Mouse (Mus musculus): ENCODE results near the gene Trim61. TPM values are rescaled to one million over a fixed set of nuclear protein-coding genes. Genes with fewer than 3 reads are reported as not detected.

Gene Trim61
- polyA plus RNA-seq, 1 experiment from 2014 or later = not detected

Other genes with a start within 250 kb of the Trim61 start
- gene Klhl2, start 168.5 kb downstream of the Trim61 start, polyA plus RNA-seq (2016; fragmentation: Nextera tagmentation; extraction: Ambion mirVana) = 6.9 and 8.2 TPM in 2 replicates
- 18.1 TPM in 2 replicates for gene Tmem192, start 71.3 kb downstream of the Trim61 start, polyA plus RNA-seq (2016; fragmentation: Nextera tagmentation; extraction: Ambion mirVana)
- gene Trim75, start 30.7 kb downstream of the Trim61 start, polyA plus RNA-seq (2016; fragmentation: Nextera tagmentation; extraction: Ambion mirVana) = not detected in 2 replicates
- gene Trim60, start 61 bp upstream of the Trim61 start, polyA plus RNA-seq (2016; fragmentation: Nextera tagmentation; extraction: Ambion mirVana) = not detected in 2 replicates
- gene Apela, start 18.8 kb upstream of the Trim61 start, polyA plus RNA-seq (2016; fragmentation: Nextera tagmentation; extraction: Ambion mirVana) = 0.74 and 0.88 TPM in 2 replicates
- not detected in 2 replicates for gene Gm10663, start 56.5 kb upstream of the Trim61 start, polyA plus RNA-seq (2016; fragmentation: Nextera tagmentation; extraction: Ambion mirVana)
- not detected in 2 replicates for gene BC030870, start 111.0 kb upstream of the Trim61 start, polyA plus RNA-seq (2016; fragmentation: Nextera tagmentation; extraction: Ambion mirVana)